Mouse (Mus musculus) spleen, adult 12 weeks (tissue): ENCODE measurements around the gene Prss35.

ENCODE experiments used
- DNase-seq: peaks from one replicate; pipeline ENCODE4 v3.0.0; 2022; ENCODE audit warnings: low spot score

Gene Prss35

GRCm38 (mm10) chr9:86734357-86734756 is 9.1 kb upstream of the Prss35 start:
- no peak for DNase-seq

DNA sequence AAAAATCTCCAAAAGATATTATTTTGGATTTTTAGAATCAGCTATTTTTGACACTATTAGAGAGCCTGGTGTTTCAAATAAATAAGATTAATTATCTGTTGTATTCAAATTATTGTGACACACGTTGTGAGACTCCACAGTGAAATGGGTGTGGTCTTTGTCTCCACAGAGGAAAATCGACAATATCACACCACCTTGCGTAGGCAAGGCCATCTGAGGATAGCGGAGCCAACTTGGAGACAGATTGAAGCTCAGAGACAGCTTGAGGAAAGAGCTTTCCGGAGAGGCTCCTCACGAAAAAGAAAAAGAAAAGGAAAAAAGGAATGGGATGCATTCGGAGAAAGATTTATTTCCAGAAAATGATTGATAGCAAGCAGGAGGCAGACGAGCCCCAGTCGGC is 8.7 kb upstream of the Prss35 start:
- no peak for DNase-seq

DNA sequence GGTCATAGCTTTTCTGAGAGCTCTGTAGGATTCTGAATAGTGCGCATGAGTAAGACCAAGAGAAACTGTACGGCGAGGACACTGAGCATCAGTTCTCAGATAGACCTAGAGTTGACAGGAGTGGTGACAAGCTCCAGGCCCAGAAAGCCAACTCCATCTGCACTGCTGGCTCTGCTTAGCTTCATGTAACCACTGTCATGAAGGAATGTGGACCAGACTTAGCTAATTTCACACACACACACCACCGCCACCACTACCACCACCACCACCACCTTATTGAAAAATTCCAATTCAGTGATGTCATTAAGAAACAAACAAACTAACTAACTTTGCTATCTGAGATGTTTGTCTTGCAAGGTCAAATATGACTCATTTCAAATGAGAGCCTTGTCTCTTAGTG is 6.5 kb upstream of the Prss35 start:
- DNase-seq = no peak

GRCm38 (mm10) chr9:86738067-86738466 is 5.4 kb upstream of the Prss35 start:
- no peak for DNase-seq

DNA sequence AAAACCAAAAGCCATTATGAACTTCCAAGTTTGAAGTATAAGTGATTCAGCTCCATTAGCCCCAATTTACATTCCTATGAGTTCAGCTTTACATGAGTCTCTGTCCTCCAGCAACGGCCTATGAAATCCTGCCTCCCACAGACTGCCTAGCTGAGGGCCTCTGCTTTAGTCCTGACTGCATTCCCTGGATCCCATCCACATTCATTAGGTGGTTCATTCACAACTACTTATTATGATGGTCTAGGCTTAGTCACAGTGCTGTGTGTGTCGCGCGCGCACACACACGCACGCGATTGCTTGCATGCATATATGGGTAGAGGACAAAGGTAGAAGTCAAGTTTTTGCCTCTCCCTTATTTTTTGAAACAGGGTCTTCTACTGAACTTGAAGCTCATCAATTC is 4.6 kb upstream of the Prss35 start:
- DNase-seq = no peak

GRCm38 (mm10) chr9:86739971-86740370 is 3.5 kb upstream of the Prss35 start:
- no peak for DNase-seq

GRCm38 (mm10) chr9:86744041-86744440 is 592 bp downstream of the Prss35 start:
- no peak for DNase-seq

DNA sequence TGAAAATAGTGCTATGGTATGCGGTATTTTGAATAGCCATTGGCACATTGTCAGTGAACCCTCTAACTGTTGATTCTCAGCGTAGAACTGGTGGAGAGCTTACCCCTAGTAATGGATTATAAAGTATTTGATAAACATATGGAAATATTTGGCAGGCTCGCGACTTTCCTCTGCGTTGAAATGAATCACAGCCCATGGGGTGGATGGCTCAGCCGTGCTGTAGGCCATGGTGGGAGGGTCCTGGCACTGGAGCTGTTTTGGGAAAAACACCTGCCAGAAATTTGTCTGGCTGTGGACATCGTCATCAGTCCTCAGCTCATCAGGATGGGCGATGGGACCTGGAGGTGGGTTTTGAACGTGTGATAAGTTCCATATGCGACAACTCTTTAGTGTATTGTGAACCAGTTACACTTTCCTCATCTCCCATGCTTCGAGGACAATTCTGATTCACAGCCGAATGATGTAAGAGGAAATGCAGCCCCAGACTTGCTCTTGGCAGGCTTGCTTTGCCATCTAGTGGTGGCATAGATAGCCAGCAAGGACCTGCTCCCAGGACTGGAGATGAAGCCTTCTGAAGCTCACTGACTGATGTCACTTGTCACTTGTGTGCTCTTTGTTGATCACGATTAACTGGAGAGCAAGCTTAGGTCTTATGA is 2.6 kb downstream of the Prss35 start:
- DNase-seq = no peak

GRCm38 (mm10) chr9:86762477-86763376 is 19.3 kb downstream of the Prss35 start:
- no peak for DNase-seq

DNA sequence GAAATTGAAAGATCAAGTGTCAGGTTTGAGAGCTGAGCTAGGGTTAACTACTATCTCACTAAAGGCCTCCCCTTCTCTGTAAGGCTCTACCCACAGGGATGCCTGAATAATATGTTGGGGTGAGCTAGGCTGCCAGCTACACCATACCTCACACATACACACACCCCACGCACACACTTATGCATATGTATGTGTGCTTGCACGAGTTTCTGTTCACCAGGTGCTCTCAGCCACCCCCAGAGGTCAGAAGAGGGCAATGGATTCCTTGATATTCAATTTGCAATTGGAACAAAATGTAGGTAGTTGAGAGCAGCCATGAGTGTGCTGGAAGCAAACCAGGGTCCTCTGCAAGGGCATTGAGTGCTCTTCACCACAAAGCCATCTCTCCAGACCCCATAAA is 20.6 kb downstream of the Prss35 start:
- no peak for DNase-seq

GRCm38 (mm10) chr9:86766991-86767390 is 23.5 kb downstream of the Prss35 start:
- DNase-seq = no peak

DNA sequence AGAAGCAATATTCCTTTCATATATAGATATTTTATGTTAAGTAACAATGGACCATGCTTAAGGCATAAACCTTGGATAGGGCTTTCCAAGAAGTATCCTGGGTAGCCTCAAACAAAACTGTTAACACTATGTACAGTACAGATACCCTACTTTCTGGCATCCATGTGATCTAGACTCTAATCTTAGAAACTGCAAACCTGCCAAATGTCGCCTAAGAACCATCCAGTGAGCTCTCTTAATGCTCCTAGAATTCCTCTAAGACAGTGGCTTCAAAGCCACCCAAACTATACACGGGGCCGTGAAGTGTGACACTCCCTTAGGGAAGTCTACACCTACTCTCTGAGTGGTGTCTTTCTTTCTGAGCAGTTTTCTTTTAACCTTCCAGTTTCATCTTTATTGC is 29.4 kb downstream of the Prss35 start:
- DNase-seq = no peak

DNA sequence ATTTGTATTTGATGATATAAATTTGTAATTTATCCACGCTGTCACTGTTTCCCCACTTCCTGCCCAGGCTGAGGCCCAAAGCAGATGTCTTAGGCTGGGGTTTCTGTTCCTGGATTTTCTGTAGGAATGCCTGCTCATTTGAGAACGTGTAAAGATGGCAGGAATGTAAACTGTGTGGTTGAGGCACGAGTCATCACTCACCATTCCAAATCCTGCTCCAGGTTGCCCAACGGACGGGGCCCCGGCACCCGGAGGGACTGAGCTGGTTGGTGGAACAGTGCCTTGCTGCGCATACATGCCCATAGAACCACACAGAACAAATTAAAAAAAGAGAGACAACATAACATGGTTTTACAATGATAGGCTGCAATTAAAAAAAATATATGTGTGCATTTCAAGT is 30.5 kb downstream of the Prss35 start:
- no peak for DNase-seq

- DNase-seq = no peak
Measured at GRCm38 (mm10) chr9:86775374-86775773, 31.9 kb downstream of the Prss35 start.

- DNase-seq = no peak
Measured at GRCm38 (mm10) chr9:86777309-86777708, 33.9 kb downstream of the Prss35 start.

- no peak for DNase-seq
Measured at GRCm38 (mm10) chr9:86778212-86778611, 34.8 kb downstream of the Prss35 start.

GRCm38 (mm10) chr9:86781426-86781825 is 38.0 kb downstream of the Prss35 start:
- no peak for DNase-seq

- DNase-seq = no peak
Measured at GRCm38 (mm10) chr9:86782836-86783235, 39.4 kb downstream of the Prss35 start.

GRCm38 (mm10) chr9:86789186-86789585 is 45.7 kb downstream of the Prss35 start:
- no peak for DNase-seq

DNA sequence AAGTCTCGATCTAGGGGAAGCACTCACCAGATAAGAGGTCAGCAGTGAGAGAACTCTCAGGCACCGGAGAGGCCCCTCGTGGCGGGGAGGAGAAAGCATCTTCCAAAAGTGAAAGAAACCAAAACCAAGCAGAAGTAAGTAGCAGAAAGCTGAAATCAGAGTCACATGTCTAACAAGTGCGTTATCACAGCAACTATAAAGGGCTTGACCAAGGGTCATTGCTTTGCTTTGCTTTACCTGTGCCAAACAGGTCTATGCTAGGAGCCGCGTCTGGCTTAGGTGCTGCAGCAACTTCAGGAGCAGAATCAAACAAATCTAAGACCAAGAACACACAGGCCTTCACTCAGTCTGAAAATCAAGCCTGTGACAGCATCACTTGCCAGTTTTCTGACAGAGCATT is 48.5 kb downstream of the Prss35 start:
- no peak for DNase-seq

DNA sequence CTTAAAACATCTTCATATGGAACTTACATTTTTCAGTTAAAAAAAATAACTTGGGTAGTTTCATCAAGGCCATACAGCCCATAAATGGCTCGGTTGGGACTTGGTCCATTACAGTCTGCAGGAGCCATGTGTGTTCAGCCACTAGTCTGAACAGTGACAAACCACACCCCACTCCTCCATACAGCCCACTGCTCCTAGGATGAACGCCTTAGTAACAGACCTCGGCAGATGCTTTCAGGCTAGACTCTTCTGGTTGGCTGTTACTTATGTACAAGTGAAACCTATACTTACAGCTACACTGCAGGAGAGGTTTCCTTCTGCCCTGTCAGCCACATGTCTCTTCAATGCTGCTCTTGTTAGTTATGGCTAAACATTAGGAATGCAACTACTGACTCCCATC is 51.8 kb downstream of the Prss35 start:
- no peak for DNase-seq

DNA sequence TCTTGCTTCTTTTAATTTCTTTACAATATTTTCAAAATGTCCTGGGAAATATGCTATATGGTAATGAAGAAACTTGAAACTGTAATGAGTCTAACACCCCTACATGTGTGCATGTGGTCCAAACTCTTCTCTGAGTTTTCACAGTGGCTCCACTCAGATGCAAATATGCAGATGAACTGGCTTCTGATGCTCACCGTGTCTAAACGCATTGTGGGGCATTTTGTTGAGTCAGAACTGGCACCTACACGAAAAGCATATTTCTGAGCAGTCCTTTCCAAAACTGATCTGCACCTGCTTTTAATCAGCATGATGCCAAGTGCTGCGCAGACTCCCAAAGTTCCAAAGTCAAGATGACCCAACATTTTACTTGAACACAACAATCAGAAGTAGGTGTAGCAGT is 54.1 kb downstream of the Prss35 start:
- no peak for DNase-seq

- DNase-seq = no peak
Measured at GRCm38 (mm10) chr9:86798129-86798528, 54.7 kb downstream of the Prss35 start.

DNA sequence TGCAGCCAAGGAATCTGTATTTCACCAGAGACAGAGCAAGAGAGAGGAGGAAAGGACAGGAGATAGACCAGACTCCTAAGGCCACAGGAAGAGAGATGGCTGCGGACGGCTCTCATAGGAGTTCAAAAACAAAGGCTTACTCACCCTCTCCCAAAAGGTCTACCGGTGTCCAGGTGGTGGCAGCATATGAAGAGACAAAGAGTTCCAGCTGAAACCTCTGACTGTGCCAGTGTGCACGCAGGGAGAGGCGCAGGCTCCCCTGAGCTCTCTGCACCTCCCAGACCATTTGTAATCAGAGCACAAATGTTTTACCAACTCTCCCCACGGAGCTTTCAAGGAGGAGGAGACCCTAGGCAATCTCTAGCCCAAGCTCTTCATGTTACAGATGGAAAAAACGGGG is 55.2 kb downstream of the Prss35 start:
- no peak for DNase-seq
